Mouse (Mus musculus): ENCODE measurements around the gene Zfp451. TPM values are rescaled to one million over a fixed set of nuclear protein-coding genes. Genes with fewer than 3 reads are reported as not detected.

The Zfp451 gene
- total RNA-seq, 2 experiments from 2014 or later, result 15.4 to 28.5 TPM

- no peak for ATAC-seq (ENCODE audit: poor library complexity, severe bottlenecking)
Observed at GRCm38 (mm10) chr1:33721020-33721419, 93.4 kb downstream of the Zfp451 start.

- no peak for ATAC-seq (ENCODE audit: poor library complexity, severe bottlenecking)
Observed at GRCm38 (mm10) chr1:33720231-33720630, 94.2 kb downstream of the Zfp451 start.

GRCm38 (mm10) chr1:33719733-33720225, 94.6 kb downstream of the Zfp451 start, which contains the start of gene Rab23:
Rab23 (plus strand) TSS chr1:33719887.
- ATAC-seq (ENCODE audit: poor library complexity, severe bottlenecking), result peak; percentile 91

- no peak for ATAC-seq (ENCODE audit: poor library complexity, severe bottlenecking)
Observed at GRCm38 (mm10) chr1:33717636-33718035, 96.8 kb downstream of the Zfp451 start.

GRCm38 (mm10) chr1:33714796-33715195, 99.6 kb downstream of the Zfp451 start:
- ATAC-seq (ENCODE audit: poor library complexity, severe bottlenecking), result no peak

GRCm38 (mm10) chr1:33712026-33712425, 102.4 kb downstream of the Zfp451 start:
- no peak for ATAC-seq (ENCODE audit: poor library complexity, severe bottlenecking)

Other genes with a start within 250 kb of the Zfp451 start
- 35.7 and 45.3 TPM in 2 replicates for gene Prim2, start 144.8 kb downstream of the Zfp451 start, total RNA-seq (2015)
- gene Prim2, start 144.8 kb downstream of the Zfp451 start, total RNA-seq (2017), result 48.3 and 51.7 TPM in 2 replicates
- 2.8 and 3.1 TPM in 2 replicates for gene Rab23, start 94.7 kb downstream of the Zfp451 start, total RNA-seq (2015)
- gene Rab23, start 94.7 kb downstream of the Zfp451 start, total RNA-seq (2017), result 1.7 and 3.0 TPM in 2 replicates
- 0.49 and 2.1 TPM in 2 replicates for gene Bag2, start 56.8 kb downstream of the Zfp451 start, total RNA-seq (2015)
- gene Bag2, start 56.8 kb downstream of the Zfp451 start, total RNA-seq (2017), result 1.2 and 1.3 TPM in 2 replicates
- gene Bend6, start 93.2 kb upstream of the Zfp451 start, total RNA-seq (2015), result not detected in 2 replicates
- gene Bend6, start 93.2 kb upstream of the Zfp451 start, total RNA-seq (2017), result 0.77 TPM in 1 of 2 replicates, not detected in the other
- 0.21 and 0.71 TPM in 2 replicates for gene Dst, start 93.6 kb upstream of the Zfp451 start, total RNA-seq (2015)
- 0.37 and 0.73 TPM in 2 replicates for gene Dst, start 93.6 kb upstream of the Zfp451 start, total RNA-seq (2017)

All from megakaryocyte, adult 5-6 weeks (primary cell).